Mouse (Mus musculus) c-Kit-positive CD71-negative TER-119-negative erythroid progenitor cells, embryonic 14.5 days (primary cell): ENCODE measurements around the gene Edn3.

Source experiments
- DNase-seq: peaks from one replicate; pipeline ENCODE4 v3.0.0-alpha.2; 2013; ENCODE audit warnings: low read depth

Gene Edn3

DNA sequence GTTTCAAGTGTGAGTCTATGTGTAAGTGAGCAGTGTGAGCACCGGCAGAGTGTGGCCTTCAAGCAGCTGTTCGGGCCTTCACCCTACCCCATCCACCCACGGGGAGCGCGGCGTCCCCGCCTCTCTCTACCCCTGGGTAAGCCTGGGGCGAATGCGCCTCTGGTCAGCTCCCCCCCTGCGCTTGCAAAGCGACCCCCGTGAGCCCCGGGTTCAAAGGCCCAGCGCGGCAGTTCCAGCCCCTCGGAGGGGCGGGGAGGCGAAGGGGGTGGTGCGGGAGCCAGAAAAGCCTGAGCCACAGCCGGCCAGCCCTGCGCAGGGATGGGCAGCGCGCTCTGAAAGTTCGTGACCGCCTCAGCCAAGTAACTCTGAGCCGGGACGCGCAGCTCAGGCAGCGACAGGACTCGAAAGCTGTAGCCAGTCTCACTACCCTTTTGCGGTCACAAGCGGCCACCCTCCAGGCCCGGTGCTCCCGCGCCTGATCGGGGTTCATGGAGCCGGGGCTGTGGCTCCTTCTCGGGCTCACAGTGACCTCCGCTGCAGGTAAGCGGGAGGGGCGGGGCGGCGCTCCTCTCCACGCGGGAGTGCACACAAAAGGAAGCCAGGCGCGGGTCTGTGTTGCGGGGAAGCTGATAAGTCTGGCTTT is at the start of gene Edn3:
TSS of gene Edn3 (plus strand) at position 141 of the 643 bp plus-strand sequence.
- no peak for DNase-seq

DNA sequence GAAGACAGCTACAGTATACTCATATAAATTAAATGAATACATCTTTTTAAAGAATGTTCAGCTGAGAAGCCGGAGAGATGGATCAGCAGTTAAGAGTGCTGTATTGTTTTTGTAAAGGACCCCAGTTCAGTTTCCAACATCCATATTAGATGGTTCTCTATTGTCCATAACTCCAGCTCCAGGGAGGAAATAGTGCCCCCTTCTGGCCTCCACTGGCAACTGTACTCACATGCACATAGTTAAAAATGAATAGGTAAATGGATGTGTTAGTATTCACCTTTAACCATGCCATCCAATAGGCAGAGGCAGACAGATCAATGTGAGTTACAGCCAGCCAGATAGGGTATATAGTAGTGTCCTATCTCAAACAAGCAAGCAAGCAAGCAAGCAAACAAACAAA is 48.4 kb upstream of the Edn3 start:
- no peak for DNase-seq

DNA sequence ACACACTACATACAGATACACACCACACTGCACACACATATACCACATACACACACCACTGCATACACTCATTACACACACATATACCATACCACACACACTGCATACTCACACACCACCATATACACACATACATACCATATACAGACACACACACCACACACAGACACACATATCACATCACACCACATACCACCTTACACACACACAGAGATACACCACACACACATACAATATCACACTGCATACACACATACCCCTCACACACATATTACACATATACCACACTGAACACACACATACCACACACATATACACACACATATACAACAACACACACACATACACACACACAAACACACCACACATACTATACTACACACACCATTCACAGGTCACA is 44.5 kb upstream of the Edn3 start:
- no peak for DNase-seq

DNA sequence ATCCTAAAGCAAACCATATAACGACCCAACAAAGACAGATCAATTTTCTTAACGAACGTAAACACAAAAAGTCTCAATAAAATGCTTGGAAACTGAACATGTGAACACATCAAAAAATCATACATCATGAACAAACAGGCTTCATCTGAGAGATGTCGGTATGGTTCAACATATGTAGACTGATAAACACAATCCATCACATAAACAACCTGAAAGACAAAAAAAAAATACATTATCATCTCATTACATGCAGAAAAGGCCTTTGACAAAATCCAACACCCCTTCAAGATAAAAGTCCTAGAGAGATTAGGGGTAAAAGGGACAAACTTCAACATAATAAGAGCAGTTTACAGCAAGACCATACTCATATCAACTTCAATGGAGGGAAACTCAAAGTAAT is 42.6 kb upstream of the Edn3 start:
- no peak for DNase-seq

DNA sequence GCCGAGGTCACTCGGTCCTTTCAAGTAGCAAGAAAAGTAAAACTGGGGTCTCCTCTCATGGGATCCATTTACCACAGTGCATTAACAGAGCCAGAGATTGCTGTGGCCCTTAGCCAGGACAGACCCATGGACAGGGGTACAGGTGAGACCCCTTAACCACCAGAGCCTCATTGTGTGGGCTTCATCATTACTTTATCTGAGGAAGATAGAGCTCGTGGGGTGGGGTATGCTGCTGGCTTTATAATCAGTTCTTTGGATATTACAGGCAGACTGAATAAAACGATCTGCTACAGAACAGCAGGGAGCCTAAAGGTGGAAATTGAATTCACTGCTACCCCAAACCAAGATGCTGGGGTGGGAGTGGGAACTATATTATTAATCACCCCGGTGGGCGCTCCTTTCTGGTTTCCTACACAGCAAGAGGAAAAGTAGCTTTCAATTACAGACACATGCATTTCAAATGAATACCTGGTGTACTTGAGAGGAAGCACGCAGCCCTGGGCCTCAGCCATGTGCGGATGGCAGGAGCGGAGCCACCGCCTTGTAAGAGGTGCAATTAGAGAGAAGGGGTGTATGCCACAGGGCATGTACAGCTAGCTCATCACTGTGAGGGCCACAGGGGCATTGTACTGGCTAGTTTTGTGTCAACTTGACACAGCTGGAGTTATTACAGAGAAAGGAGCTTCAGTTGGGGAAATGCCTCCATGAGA is 33.1 kb upstream of the Edn3 start:
- DNase-seq, result no peak

DNA sequence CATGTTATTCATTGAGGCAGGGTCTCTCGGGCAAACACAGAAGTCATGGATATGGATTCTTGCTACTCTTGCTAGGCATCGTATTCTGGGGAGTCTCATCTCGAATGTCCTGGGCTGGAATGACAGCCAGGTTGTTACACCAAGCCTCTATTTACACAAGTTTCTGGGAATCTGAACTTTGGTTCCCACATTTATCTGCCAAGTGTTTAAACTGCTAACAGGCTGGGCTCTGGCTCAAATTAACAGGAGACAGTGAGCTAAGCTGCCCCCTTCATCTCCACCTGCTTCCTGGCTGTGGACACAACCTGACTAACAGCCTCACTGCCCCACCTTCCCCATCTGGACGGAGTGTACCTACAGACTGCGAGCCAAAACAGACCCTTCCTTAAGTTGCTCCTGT is 28.5 kb upstream of the Edn3 start:
- no peak for DNase-seq

DNA sequence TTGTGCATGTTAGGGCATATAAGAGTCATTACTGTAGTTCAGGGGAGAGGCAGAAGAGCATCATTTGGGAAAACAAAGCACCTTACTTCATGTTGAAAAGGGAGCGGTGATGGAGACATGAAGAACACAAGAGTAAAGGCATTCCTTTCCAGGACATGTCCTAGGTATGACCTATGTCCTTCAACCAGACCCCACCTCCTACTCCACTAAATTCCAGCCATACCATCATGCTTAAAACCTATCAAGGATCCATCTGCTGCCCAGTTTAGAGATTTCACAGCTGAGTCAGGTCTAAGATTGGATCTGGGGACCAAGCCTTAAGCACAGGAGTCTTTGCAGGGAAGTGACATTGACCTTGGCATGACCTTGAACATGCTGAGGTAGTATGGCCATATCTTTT is 25.1 kb upstream of the Edn3 start:
- no peak for DNase-seq

DNA sequence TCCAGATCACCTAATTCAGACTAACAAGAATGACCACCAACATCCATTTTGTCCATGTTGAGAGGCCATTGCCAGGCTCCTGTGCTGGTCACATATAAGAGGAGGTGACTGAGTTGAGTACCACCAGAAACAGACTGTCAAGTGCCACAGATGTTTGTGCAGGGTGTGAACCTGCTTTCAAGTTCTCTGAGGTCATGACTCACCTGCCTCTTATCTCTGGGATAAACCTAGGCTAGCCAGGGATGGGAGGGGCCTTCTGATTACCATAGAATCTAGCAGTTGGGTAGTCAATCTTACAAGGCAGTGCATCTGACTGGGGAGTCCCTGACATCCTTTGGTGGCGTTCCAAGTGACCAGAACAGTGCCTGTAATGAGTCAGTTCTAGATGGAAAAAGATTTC is 13.2 kb upstream of the Edn3 start:
- no peak for DNase-seq

DNA sequence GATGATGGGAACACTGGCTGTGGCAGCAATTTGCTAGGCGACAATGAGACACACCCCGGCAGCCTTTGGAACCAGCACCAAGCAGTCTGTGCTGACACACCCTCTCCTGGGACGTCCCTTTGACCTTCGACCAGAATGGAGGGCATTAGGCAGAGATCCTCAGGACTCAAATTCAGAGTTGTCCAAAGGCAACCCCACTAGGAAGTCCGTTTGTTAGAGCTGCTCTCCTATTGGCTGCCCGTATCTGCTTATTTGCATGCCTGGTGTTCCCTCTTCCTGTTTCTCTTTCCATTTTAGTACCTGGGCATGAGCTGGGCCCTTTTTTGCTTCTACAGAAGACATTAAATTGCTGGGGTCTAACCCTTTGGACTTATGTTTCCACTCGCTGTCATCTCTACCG is 12.0 kb upstream of the Edn3 start:
- no peak for DNase-seq

DNA sequence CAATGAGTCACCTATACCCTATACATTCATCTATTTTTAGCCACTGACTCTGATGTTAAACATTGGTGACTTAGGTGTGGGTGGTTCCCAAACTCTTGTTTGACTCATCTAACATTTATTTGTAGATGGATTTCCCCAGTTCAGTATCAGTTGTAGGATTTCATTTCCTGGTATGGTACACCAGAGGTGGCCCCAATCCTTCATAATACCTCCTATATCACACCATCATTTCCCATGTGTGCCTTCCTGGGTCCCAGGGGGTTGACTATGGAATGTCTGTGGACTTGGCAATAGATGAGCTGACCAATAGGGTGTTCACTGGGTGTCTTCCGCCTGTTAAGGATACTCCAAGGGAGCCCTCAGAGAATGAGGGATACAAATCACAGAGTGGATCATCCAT is 7.2 kb upstream of the Edn3 start:
- DNase-seq, result no peak

DNA sequence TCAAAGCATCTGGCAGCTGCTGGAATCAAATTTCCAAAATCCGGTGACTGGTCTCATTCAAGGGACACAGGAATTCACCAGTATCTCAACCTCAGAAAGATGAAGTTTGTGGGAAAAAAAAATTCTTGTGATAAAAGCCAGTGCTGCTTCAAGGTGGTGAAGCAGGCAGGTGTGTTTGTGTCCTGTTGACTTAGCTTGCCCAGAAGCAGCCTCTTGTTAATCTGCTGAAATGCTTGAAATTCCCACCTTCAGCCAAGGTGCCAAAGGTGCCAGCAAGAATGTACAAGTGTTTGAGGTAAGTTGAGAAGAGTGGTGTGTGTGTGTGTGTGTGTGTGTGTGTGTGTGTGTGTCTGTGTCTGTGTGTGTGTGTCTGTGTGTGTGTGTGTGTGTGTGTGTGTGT is 6.2 kb upstream of the Edn3 start:
- no peak for DNase-seq

DNA sequence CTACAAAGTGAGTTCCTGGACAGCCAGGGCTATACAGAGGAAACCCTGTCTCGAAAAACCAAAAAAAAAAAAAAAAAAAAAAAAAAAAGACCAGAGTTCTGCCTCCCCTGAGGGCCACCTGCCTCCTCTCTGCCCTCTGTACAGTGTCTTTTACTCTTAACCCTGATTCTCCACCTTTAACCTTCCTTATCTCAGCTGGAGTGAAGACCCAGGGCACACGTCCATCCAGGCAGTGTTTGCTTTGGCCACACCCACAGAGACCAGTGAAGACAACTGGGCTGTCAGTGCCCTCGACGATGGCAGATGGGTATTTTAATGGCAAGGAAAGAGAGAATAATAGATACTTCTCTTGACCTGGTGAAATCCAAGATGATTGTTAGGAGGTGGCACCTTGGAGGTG is 1.2 kb upstream of the Edn3 start:
- no peak for DNase-seq

DNA sequence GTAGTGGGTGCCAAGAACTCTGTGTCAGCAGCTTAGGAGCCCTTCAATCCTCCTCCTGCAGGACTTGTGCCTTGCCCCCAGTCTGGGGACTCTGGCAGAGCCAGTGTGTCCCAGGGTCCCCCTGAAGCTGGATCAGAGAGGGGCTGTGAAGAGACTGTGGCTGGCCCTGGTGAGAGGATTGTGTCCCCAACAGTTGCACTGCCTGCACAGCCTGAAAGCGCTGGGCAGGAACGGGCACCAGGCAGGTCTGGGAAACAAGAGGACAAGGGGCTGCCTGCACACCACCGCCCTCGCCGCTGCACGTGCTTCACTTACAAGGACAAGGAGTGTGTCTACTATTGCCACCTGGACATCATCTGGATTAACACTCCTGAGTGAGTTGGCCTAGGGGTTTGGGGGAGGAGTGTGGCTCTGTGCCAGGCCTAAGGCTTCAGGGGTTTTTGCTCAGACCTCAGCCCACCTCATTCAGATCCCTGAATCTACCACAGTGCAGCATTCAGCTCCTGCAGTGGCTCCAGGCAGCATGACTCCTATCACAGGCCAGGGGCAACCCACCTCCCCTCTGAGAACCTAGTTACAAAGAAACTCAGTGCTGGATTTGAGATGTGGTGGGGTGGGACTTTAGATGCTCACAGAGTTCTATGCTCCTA is 1.2 kb downstream of the Edn3 start:
- no peak for DNase-seq

DNA sequence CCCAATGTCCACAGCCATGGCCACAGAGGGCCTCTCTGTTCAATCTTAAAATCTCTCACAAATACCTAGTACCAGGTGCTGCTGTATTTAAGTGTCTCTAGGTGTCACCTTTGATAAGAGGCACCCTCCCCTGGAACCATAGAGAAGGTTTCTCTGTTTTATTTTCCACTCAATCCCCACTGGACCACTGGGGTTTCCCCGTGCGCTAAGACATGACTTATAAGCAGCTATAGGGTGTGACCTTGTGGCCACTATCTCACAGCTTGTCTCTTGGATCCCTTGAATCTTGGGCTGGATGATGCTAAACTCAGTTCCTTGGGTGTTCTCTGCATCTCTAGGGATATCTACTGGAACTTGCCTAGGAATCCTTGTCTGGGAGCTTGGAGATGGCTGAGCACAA is 1.9 kb downstream of the Edn3 start:
- no peak for DNase-seq

DNA sequence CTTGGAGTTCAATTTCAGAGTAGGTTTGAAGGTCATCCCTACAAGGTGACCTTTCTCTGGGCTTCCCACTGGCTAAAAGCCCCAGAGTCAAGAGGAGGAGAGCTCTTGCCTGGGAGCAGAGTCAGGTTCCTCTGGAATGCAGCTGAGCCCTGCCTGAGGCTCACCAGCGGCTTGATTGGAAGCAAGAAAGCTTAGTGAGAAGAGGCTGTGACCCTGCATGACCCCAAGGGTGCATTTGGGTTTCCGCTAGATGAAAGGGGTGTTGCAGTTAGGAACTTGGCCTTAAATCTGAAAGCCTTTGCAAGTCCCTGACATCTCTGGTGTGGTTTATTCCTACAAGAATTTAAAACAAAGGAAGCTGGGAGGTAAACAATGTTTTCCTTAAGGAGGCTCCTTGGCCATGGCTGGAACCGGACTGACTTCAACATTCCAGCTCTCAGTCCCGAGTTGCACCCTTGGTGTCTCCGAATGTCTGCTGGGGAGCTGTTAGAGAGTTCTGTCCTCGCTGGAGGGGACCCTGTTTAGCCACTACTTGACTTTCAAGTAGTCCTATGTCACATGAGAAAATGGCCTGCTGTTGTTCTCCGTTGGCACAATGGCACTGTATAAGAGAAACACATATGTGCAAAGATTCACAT is 8.6 kb downstream of the Edn3 start:
- DNase-seq, result no peak

DNA sequence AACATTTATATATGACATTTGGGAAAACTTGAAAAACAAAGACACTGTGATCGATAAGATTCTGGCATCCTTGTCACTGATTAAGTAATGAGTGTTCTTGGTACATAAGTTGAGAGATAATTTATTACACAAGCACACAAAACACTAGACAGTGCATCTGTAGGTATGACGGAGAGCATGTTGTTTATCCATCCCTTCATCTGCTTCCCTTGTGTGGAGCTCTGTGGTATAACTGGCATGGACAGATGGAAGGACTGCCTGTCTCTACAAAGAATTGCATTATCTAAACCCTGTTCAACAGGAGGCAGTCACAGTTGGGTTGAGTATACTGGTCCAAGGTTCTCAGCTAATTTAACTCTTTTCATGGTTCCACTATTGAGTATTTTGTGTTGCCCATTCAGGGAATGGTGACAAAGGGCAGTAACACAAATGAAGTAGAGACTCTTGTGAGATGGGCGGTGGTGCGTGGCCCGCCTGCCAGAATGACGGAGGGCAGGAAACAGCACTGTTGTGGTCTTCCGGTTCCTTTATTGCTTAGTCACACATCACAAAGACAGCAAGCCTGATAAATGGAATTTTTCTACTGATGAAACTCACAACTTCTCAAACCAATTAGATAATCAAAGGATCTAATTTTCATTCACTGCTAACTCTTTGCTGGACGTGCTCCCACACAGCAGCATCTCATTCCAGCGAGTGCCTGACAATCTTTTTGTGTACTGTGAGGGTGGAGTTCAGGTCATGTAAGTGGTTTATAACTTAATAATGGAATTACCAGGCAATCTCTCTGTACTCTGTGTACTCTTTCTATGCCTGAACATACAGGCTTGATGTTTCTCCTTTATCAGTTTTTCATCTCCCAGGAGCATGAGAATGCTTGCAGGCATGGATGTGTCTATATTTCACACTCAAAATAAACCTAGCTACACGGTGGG is 14.0 kb downstream of the Edn3 start:
- peak; percentile 24 for DNase-seq

DNA sequence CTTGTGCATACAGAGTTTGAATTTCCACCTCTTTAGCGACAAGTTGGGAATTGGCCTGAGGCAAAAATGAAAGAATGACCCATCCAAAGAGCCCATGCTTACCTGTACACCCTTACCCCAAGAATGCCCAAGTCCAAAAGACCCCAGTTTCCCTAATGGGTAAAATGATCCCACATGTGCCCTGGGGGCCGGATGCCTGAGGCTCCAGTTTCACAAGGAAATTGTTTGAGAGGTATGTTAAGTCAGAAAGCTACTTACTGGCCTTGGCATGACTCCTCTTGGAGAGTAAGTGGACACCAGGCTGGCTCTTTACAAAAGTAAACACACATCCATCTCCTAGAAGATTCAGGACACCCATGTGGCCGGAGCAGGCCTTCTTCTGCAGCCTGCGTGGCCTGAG is 21.6 kb downstream of the Edn3 start:
- no peak for DNase-seq

DNA sequence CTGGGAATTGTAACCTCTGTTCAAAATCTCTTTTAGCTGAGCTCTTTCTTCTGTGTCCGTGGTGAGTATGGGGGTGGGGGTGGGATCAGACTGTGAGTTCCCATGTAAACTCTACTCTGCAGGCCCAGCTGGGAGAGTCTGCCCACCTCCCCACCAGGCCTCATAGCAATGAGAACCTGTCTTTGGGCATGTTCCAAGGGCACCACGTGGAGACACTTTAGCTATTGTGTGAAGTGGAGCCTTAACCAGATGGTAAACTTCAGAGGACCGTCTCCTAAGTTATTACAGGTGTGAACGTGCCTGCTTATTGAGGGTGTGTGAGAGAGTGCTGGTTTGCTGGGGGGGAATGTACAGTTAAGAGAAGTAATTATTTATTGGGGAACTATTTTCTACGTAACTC is 22.5 kb downstream of the Edn3 start:
- DNase-seq, result no peak

DNA sequence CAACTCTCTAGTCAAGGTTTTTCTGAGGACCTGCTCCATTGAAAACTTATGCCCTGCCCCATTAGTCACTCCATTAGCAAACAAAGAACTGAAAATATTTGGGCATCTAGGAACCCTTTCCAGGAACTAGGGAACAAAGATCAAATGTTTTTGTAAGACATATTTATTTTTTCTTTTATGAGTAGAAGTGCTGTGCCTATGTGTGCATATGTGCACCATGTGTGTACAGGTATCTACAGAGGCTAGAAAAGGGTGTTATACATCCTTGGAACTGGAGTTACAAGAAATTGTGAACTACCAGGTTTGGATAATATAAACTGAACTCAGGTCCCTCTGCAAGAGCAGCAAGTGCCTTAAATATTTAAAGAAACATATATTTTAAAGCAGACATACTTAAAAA is 28.4 kb downstream of the Edn3 start:
- no peak for DNase-seq

DNA sequence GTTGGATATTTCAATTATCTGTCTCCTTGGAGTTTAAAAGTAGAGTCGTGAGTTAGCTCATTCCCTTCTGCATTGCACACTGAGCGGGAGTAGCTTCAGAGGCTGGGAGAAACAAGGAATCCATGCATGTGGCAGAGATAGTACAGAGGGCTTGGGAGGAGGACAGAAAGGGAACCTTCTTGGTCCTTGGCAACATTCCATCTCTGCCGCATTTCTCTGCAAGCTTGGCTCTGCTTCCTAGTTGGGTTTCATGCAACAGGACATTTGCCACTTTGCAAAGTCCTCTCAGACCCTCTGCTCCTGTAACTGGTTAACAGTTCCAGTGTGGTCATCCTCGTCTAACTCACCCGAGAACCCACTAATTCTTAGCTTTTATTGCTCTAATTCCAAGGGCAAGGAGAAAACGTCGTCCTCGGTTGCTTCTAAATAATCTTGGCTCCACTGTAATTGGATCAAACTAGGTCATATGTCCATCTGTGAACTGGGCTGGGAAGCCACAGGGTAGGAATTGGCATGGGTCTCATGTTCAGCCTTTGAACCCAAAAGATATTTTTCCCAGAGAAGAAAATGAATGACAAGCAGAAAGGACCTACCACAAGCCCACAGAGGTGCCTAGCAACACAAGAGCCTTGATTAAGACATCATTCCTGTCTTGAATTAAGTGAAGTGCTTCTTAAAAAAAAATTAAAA is 32.2 kb downstream of the Edn3 start:
- no peak for DNase-seq

DNA sequence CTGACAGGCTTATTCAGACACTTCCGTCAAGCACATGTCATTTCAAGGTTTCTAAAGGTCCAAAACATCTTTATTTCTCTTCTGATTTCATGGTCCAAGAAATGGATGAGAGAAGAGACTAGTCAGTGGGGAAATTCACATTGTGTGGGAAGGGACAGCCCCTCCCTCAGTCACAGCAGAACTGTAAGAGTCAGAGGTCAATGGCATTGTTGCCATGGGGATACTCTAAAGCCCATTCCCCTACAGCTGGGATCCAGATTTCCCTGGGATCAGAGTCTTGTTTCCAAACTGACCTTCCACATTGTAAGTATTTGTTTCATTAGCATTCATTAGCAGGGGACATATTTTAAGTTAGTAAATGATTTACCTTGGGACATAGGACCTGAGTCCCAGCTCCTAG is 32.8 kb downstream of the Edn3 start:
- no peak for DNase-seq
